Mouse (Mus musculus) cortical plate, adult 2 months (tissue): ENCODE measurements at regions not wholly inside any gene's neighbourhood (a gene's known extent, or its start where the extent isn't known, plus 50 kb on each side); places are given as distances from the start of the nearest gene placed in this dataset.

ENCODE experiments used
- CTCF ChIP-seq: fragments of 200-500 bp; IDR thresholded peaks from 2 replicates; pipeline ENCODE4 v1.5.1; 2011; ENCODE audit warnings: mild to moderate bottlenecking, control low read depth, low read length; ENCODE audit not compliant: insufficient read depth; ENCODE audit errors: extremely low read depth
- POLR2A ChIP-seq: fragments of 200-500 bp; IDR thresholded peaks from 2 replicates; pipeline ENCODE4 v1.6.1; 2011; ENCODE audit warnings: mild to moderate bottlenecking, low read length, control low read depth; ENCODE audit not compliant: insufficient read depth; ENCODE audit errors: extremely low read depth

DNA sequence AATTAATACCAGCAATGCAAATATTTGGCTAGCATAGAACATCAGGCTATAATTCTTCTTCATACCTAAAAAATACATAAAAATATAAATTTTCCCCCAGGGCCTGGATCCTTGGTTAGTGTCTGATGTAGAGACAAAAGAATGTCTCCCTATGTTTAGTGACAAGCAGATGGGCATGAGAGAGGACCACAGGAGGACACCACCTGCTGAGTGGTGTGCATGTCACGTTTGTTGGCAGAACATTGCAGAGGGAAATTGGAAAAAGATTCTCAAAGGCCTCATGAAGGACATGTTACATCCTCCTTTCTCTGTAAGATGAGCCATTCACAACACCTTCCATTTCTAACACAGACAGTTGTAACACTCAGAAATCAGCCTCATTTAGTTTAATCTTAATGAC, 206.3 kb downstream of the Hhipl2 start:
- no peak for TF ChIP-seq POLR2A
- TF ChIP-seq CTCF: no peak
